Mouse (Mus musculus): ENCODE data around the gene Ccdc125.

Ccdc125 gene

GRCm38 (mm10) chr13:100669291-100670022, at the start of gene Ccdc125:
TSS of gene Ccdc125 (plus strand) at chr13:100669717.
- DNase-seq (ENCODE audit: low read depth, low spot score): peak; percentile 62

- no peak for DNase-seq (ENCODE audit: low read depth, low spot score)
These were observed 47.3 kb upstream of the Ccdc125 start for GRCm38 (mm10) chr13:100622241-100622640.

- no peak for DNase-seq (ENCODE audit: low read depth, low spot score)
These were observed 35.3 kb upstream of the Ccdc125 start for GRCm38 (mm10) chr13:100634106-100634691.

- DNase-seq (ENCODE audit: low read depth, low spot score): no peak
These were observed 26.9 kb upstream of the Ccdc125 start for GRCm38 (mm10) chr13:100642471-100643209.

- no peak for DNase-seq (ENCODE audit: low read depth, low spot score)
These were observed 21.3 kb upstream of the Ccdc125 start for GRCm38 (mm10) chr13:100648223-100648622.

- peak; percentile 97 for DNase-seq (ENCODE audit: low read depth, low spot score)
These were observed 18.7 kb upstream of the Ccdc125 start, which contains the start of the genes Ak6 and Rad17 for GRCm38 (mm10) chr13:100650550-100651438. TSS of gene Ak6 (plus strand) at chr13:100650979. TSS of gene Rad17 (minus strand) at chr13:100651051.

- peak; percentile 23 for DNase-seq (ENCODE audit: low read depth, low spot score)
These were observed 17.9 kb upstream of the Ccdc125 start, which contains the start of gene Taf9 for GRCm38 (mm10) chr13:100651439-100652186. TSS of gene Taf9 (plus strand) at chr13:100651579.

GRCm38 (mm10) chr13:100658091-100658490, 11.4 kb upstream of the Ccdc125 start:
- DNase-seq (ENCODE audit: low read depth, low spot score): no peak

- peak; percentile 88 for DNase-seq (ENCODE audit: low read depth, low spot score)
These were observed 9.6 kb upstream of the Ccdc125 start for GRCm38 (mm10) chr13:100659864-100660456.

GRCm38 (mm10) chr13:100670181-100670741, 744 bp downstream of the Ccdc125 start:
- peak; percentile 36 for DNase-seq (ENCODE audit: low read depth, low spot score)

- no peak for DNase-seq (ENCODE audit: low read depth, low spot score)
These were observed 6.6 kb downstream of the Ccdc125 start for GRCm38 (mm10) chr13:100675936-100676635.

GRCm38 (mm10) chr13:100681615-100682014, 12.1 kb downstream of the Ccdc125 start:
- no peak for DNase-seq (ENCODE audit: low read depth, low spot score)

- DNase-seq (ENCODE audit: low read depth, low spot score): no peak
These were observed 13.3 kb downstream of the Ccdc125 start for GRCm38 (mm10) chr13:100682837-100683236.

- peak; percentile 52 for DNase-seq (ENCODE audit: low read depth, low spot score)
These were observed 14.8 kb downstream of the Ccdc125 start for GRCm38 (mm10) chr13:100684355-100684754.

- DNase-seq (ENCODE audit: low read depth, low spot score): no peak
These were observed 18.0 kb downstream of the Ccdc125 start for GRCm38 (mm10) chr13:100687513-100687912.

- DNase-seq (ENCODE audit: low read depth, low spot score): no peak
These were observed 28.0 kb downstream of the Ccdc125 start for GRCm38 (mm10) chr13:100697541-100697940.

GRCm38 (mm10) chr13:100698866-100699265, 29.3 kb downstream of the Ccdc125 start:
- no peak for DNase-seq (ENCODE audit: low read depth, low spot score)

GRCm38 (mm10) chr13:100703468-100703867, 34.0 kb downstream of the Ccdc125 start:
- peak; percentile 8 for DNase-seq (ENCODE audit: low read depth, low spot score)

GRCm38 (mm10) chr13:100706206-100706605, 36.7 kb downstream of the Ccdc125 start:
- no peak for DNase-seq (ENCODE audit: low read depth, low spot score)
